Mouse (Mus musculus) CH12F3 (cell line): Measurements from ENCODE around the gene Odf2.
"Not testable (repeated sequence)": the region's sequence is repeated elsewhere in the genome, so short reads cannot be mapped to it uniquely, and the experiment has no call there.

ENCODE experiments used
- in situ Hi-C: fragments of 300-500 bp; cut with MboI; formaldehyde crosslinking; loops from 2 replicates; pipeline ENCODE4 v1.14.3; 2020; ENCODE audit warnings: low sequenced_read_pairs

The Odf2 gene

GRCm38 (mm10) chr2:29868949-29869645, 19.9 kb upstream of the Odf2 start, which contains the start of gene Cercam:
TSS of gene Cercam (plus strand) at chr2:29869164.
- in situ Hi-C loops = no loop called here

- in situ Hi-C loops = no loop called here
Measured at GRCm38 (mm10) chr2:29869646-29870451, 19.2 kb upstream of the Odf2 start.

- in situ Hi-C loops = no loop called here
Measured at GRCm38 (mm10) chr2:29872581-29873295, 16.3 kb upstream of the Odf2 start.

GRCm38 (mm10) chr2:29873801-29874200, 15.2 kb upstream of the Odf2 start:
- in situ Hi-C loops = no loop called here

- in situ Hi-C loops = no loop called here
Measured at GRCm38 (mm10) chr2:29878061-29878460, 11.0 kb upstream of the Odf2 start.

- in situ Hi-C loops = no loop called here
Measured at GRCm38 (mm10) chr2:29879191-29879590, 9.8 kb upstream of the Odf2 start.

GRCm38 (mm10) chr2:29879964-29880830, 8.8 kb upstream of the Odf2 start:
- in situ Hi-C loops = no loop called here

GRCm38 (mm10) chr2:29886659-29887292, 2.2 kb upstream of the Odf2 start:
- in situ Hi-C loops = not testable (repeated sequence)

GRCm38 (mm10) chr2:29889991-29890833, 1.2 kb downstream of the Odf2 start:
- in situ Hi-C loops = no loop called here

- in situ Hi-C loops = no loop called here
Measured at GRCm38 (mm10) chr2:29891773-29892172, 2.8 kb downstream of the Odf2 start.

- in situ Hi-C loops = no loop called here
Measured at GRCm38 (mm10) chr2:29896071-29896470, 7.0 kb downstream of the Odf2 start.

- in situ Hi-C loops = no loop called here
Measured at GRCm38 (mm10) chr2:29897366-29897765, 8.3 kb downstream of the Odf2 start.

- in situ Hi-C loops = no loop called here
Measured at GRCm38 (mm10) chr2:29898081-29898480, 9.1 kb downstream of the Odf2 start.

GRCm38 (mm10) chr2:29902194-29902593, 13.2 kb downstream of the Odf2 start:
- in situ Hi-C loops = no loop called here

GRCm38 (mm10) chr2:29908171-29908570, 19.1 kb downstream of the Odf2 start:
- in situ Hi-C loops = not testable (repeated sequence)

- in situ Hi-C loops = no loop called here
Measured at GRCm38 (mm10) chr2:29910042-29910441, 21.0 kb downstream of the Odf2 start.

GRCm38 (mm10) chr2:29917621-29918020, 28.6 kb downstream of the Odf2 start:
- in situ Hi-C loops = no loop called here

- in situ Hi-C loops = no loop called here
Measured at GRCm38 (mm10) chr2:29922011-29922410, 33.0 kb downstream of the Odf2 start.

GRCm38 (mm10) chr2:29926542-29926941, 37.5 kb downstream of the Odf2 start:
- in situ Hi-C loops = no loop called here
